Mouse (Mus musculus): Measurements from ENCODE around the gene Crispld2.

Gene Crispld2

DNA sequence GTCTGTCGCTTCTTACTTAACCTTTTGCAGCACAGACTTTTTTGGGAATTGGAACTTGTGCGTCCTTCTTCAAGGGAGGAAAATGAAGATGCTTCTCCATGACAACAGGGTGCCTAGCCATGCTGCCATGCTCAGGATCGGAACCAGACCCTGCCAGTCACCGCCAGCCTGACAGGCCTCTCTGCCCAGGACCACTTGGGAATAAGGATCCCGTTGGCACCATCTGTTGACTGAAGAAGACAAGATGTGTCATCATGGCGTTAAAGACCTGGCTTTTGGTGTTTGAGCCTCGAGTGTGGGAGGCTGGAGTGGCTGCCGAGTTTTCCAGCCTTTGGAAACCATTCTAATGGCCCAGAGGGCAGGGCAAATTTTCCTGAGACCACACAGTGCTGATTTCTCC, 45.4 kb downstream of the Crispld2 start:
- TF ChIP-seq GATA4 (IDR thresholded peaks at IDR 0.05; ENCODE audit: insufficient replicate concordance, low read length), result no peak

DNA sequence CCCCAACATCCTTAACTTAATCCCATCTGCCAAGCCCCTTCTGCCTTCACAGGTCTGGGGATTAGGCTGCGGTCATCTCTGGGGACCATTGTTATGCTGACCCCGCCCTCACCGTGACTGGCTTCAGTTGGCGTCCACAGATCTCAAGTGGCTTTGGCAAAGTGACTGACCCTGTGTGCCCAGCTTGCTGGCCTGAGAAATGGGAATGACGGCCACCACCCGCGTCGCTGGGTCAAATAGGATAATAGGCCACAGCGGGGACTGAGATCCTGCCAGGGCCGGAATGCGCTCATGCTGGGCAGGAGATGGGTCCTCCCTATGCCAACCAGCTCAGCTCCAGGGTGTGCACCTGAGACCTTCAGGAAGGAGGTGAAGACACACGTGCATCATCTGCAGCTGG, 46.5 kb downstream of the Crispld2 start:
- TF ChIP-seq GATA4 (IDR thresholded peaks at IDR 0.05; ENCODE audit: insufficient replicate concordance, low read length), result no peak

DNA sequence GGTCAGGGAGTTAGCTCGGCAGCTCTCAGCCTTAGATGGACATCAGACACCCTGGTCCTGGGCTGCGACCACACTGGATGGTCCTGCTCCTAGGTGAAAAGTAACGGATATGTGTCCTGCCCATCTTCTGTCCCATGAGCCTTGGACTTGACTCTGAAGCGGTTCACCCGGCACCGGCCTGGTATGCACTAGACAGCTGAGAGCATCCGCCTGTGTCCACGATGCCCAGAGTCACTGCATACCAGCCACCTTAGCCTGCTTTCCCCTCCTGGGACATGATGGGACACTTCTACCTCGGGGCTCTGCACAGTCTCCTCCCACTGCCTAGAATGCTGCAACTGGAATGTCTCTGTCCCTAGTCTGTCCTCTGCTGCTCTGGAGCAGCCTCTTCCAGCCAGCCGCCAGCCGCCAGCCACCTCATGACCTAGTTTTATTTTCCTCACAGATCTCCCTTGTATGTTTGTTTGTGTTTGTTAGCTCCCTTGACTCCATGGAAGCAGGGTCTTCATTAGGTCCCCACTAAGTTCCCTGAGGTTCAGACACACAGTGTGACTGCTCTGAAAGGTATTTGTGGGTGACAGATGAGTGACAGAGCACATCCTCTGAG, 47.2 kb downstream of the Crispld2 start:
- TF ChIP-seq GATA4 (IDR thresholded peaks at IDR 0.05; ENCODE audit: insufficient replicate concordance, low read length), result no peak

DNA sequence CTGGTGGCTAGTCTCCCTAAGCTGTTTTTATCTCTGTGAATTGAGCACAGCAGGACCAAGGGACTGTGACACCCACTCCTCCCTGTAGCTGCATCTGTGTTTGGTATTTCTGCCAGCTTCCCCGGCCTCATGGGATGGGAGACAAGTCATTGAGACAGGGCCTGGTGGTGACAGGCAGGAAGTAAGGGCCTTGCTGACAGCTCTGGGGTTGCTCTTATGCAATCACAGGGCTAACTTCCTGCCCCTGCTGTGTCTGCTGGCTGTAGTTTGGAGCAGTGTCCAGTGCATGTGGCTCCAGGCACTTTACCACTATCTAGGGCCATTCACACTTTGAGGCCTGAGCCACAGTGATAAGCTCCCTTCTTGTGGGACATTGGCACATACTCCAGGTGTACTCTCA, 48.6 kb downstream of the Crispld2 start:
- peak; percentile 67; the same call in 1 of the 2 replicates for TF ChIP-seq GATA4 (IDR thresholded peaks at IDR 0.05; ENCODE audit: insufficient replicate concordance, low read length)

DNA sequence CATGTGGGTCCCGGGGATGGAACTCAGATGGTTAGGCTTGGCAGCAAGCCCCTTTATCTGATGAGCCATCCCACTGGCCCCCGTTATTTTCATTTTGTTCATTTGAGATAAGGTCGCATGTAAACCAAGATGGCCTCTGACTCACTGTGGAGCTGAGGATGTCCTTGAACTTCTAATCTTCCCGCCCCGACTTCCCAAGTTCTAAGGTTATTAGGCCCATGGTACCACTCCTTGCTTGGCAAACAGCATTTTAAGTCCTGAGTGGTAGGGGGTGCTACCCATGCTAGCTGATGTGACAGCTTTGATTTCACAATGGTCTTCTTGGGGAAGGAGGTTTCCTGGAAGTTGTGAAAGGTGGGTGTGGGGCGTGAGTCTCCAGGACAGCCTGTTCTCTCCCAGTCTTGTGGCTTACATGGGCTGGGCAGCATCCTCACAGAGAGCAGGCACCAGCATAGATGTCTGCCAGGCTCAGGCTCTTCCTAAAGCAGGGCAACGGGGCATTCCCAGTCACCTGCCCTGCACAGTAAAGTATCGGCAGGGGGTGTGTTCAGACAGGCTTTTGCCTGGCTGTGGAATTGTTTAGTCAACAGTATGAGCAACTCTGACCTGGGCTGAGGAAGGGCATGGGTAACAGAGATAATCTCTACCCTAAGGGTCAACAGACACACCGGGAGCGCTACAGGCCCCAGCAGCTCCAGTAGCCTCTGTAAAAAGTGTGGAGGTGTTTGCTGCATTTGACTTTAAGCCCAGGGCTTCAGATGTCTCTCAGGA, 50.5 kb downstream of the Crispld2 start:
- TF ChIP-seq GATA4 (IDR thresholded peaks at IDR 0.05; ENCODE audit: insufficient replicate concordance, low read length), result no peak

DNA sequence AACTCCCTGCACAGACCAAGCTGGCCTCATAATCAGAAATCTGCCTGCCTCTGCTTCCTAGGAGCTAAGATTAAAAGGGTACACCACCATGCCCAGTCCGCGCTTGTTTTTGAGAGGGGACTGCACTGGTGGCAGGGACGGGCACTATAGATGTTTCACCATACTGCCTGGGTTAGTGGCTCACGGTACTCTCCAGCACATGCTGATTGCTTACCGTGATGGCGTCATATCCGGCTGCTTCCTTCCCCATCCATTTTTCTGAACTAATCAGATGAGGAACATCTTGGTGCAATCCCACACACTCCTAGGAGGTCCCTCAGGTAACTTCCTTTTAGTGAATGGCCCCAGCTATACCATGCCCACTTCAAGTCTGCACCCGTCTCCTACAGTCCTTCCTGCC, 52.7 kb downstream of the Crispld2 start:
- no peak for TF ChIP-seq GATA4 (IDR thresholded peaks at IDR 0.05; ENCODE audit: insufficient replicate concordance, low read length)

DNA sequence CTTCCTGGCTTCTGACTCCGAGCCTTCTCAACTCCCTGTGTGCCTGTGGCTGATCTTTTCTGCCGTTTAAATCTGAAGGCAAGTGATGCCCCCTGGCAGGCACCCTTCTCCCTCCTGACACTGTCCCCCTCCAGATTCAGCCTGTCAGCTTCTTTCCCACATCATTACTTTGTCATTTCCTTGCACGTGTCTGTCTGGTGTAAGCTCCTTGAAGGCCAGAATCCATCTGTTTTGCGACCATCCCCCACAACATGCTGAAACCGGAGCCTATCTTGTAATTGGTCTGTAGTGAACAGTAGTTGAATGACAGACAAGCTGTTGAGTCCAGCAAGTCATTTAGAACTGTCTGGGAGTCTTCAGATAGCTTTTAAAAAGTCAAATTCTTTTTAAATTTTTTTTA, 53.2 kb downstream of the Crispld2 start:
- no peak for TF ChIP-seq GATA4 (IDR thresholded peaks at IDR 0.05; ENCODE audit: insufficient replicate concordance, low read length)

DNA sequence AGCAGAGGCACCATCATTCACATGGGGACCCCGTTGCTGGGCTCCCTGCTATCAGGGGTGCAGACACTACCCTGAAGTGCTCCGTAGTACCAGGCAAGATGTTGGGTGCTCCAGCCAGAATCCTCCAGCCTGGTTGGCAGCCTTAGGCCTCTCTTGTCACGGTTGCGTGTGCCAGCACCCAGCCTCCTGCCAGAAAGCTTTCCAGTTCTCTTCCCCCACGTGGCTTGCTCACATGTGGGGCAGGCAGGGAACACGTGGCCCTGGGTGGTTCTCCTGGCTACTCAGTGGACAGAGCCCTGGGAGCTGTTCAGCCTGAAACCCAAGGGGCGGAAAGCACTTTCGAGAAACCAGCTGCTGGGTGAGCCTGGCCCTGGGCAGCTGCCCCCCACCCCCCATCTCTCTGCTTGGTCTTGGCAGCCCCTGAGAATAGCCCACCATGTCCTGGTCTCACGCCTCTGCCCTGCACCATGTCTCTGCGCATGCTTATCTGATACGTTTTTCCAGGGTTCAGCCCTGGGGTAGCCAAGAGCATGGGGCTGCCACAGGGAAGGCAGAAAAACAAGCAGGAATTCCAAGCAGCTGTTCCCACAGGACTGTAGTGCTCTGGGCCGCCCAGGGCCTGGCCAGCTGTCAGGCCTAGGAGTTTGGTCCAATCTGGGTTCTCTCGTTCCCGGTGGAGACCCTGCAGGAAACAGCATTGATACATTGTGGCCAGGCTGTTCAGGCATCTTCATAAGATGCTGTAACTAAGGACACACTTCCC, 54.2 kb downstream of the Crispld2 start:
- peak; percentile 4; the same call in 1 of the 2 replicates for TF ChIP-seq GATA4 (IDR thresholded peaks at IDR 0.05; ENCODE audit: insufficient replicate concordance, low read length)

DNA sequence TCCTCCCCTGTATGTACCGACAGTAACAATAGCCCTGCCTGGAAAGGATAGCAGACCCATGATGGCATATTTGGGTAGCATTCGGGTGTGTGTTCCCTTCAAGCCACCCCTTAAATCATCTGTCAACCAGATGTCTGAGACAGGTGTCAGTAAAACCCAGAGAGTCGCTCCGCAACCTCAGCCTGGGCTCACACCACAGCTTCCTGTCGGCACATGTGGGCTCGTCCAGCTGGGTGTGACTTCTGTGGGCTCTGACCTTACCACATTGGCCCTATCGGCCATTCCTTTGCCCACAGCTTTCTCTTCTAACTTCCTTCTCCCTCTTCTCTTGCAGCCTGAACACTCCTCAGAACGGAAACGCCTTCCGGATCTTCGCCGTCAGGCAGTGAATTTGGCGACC, 57.7 kb downstream of the Crispld2 start:
- TF ChIP-seq GATA4 (IDR thresholded peaks at IDR 0.05; ENCODE audit: insufficient replicate concordance, low read length), result no peak

DNA sequence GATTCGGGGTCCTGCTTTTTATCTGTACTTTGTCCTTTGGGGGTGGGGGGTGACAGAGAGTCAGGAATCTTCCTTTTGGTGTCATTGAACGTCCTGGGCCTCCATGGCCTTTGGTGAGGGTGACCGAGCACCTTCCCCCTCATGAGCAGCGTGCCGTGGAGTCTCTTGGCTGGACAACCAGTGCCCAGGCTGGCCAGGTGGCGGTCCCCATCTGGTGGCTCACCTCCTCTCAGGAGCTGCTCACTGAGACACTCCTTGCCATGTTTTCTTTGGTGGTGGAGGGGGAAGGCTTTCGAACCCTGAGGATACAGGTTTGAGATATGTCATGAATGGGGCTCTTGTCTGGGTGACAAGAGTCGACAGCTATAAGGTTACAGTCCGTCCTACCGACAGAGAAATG, 58.1 kb downstream of the Crispld2 start:
- TF ChIP-seq GATA4 (IDR thresholded peaks at IDR 0.05; ENCODE audit: insufficient replicate concordance, low read length), result no peak

DNA sequence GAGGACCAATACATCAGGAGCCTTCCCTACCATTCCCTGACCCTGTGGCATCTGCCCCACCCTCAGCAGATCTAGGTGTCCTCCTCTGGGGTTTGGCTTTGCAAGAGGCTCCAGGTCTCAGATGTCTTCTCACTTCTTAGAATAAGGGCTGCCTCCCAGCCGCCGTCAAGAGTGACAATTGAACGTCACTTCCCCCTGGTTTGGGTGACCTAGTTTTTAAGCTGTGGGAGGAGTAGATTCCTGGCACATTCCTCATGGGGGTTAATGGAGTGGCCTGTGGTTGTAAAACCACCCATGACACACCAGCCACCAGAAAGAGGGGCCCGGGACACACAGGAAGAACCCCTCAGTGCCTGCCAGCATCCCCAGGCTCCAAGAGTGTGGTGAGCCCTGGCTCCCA, 58.8 kb downstream of the Crispld2 start:
- no peak for TF ChIP-seq GATA4 (IDR thresholded peaks at IDR 0.05; ENCODE audit: insufficient replicate concordance, low read length)

DNA sequence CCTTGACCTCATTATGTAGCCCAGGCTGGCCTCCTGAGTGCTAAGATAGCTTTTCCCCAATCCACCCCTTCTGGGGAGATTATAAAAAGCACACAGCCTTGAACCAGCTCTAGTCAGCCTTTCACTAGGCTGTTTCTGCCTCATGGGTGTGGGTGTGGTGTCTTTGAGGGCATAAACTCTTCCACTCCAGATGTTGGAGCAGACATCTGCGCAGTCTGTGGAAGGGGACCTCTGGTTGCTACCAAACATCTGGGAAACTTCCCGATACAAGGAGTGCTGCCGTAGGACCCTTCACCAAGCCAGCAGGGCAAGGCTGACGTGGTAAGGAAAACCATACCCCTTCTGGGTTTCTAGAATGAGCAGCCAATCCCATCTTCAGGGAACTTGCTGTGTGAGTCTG, 59.7 kb downstream of the Crispld2 start:
- TF ChIP-seq GATA4 (IDR thresholded peaks at IDR 0.05; ENCODE audit: insufficient replicate concordance, low read length), result no peak

DNA sequence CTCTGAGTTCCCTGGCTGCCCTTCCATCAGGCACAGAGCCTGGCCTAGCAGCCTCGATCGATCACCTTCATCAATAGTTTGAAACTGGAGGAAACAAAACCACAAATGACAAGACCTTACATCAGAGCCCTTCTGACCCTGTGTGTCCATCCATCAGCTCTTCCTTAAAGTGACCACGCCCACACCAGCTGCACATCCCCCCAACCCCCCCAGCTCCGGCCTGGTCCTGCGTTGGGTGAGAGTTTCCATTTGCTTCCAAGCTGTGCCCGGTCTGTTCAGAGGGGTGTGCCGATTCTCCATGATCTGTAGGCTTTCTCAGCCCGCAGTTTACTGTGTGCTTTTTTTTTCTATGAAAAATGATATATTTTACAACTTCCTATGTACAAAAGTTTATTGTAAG, 60.1 kb downstream of the Crispld2 start:
- no peak for TF ChIP-seq GATA4 (IDR thresholded peaks at IDR 0.05; ENCODE audit: insufficient replicate concordance, low read length)

DNA sequence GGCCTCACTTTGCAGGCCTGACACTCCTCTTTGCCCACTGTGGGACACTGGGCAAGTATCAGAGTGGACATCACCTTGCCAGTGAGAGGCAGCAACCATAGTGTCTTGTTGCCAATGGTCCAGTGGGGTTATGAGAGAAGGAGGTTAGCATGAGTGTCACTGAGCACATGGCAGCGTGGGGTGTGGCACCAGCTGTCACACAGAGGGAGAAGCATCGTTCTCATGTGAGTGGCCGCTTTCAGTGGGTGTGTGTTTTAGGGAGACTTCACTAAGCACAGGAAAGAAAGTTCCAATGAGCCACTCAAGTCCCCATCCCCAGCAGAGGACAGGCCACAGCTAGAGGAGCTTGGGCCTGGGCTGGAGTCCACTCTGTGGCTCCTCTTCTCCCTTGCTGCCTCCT, 62.6 kb downstream of the Crispld2 start:
- no peak for TF ChIP-seq GATA4 (IDR thresholded peaks at IDR 0.05; ENCODE audit: insufficient replicate concordance, low read length)

DNA sequence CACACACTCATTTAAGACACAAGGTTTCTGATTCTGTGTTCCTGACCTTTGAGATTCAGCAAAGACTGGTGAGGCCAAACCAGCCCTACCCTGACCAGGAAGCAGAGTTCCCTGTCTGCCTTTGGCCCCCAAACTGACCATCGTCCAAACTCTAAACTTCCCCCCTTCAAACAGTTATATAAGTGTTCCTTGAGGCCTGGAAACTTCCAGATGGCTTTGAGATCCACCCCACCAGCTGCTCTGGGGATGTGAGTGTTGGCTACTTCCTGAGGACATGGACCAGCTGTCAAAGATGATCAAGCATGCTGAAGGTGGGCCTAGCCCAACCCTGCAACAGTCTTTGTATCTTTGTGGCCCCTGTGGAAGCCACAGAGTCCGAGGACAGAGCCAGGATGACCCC, 64.8 kb downstream of the Crispld2 start:
- no peak for TF ChIP-seq GATA4 (IDR thresholded peaks at IDR 0.05; ENCODE audit: insufficient replicate concordance, low read length)

DNA sequence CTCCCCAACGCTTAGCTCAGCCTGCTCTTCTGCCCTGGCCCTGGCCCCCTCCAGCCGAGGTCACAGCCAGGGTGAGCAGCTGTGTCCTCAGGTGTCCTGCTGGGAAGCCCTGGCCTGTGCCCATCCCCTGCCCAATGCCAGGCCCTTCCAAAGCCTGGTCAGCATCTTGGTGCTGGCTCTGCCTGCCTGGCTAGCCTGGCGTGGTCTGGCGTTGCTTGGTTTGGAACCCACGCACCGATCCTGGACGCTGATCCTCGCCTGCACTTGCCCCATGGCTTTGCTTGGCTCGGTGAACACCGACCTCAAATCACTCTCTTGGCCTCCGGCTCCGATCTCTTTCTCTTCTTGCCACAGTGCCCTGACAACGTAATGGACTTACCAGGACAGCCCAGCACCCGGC, 70.5 kb downstream of the Crispld2 start:
- TF ChIP-seq GATA4 (IDR thresholded peaks at IDR 0.05; ENCODE audit: insufficient replicate concordance, low read length), result no peak

Data from liver, adult (tissue).